Mouse (Mus musculus) cerebellum, adult 11-12 months (tissue): Measurements from ENCODE around the gene Myo1a.
"Not testable (repeated sequence)": the region's sequence is repeated elsewhere in the genome, so short reads cannot be mapped to it uniquely, and the experiment has no call there.

Experiments used
- DNase-seq: peaks from one replicate; pipeline ENCODE4 v3.0.0; 2022

The Myo1a gene

GRCm38 (mm10) chr10:127704766-127705220, at the start of gene Myo1a:
Gene Myo1a (plus strand): TSS chr10:127705170.
- DNase-seq, result no peak

GRCm38 (mm10) chr10:127657617-127658016, 47.4 kb upstream of the Myo1a start:
- not testable (repeated sequence) for DNase-seq

- no peak for DNase-seq
Measured at GRCm38 (mm10) chr10:127658076-127658475, 46.9 kb upstream of the Myo1a start.

DNA sequence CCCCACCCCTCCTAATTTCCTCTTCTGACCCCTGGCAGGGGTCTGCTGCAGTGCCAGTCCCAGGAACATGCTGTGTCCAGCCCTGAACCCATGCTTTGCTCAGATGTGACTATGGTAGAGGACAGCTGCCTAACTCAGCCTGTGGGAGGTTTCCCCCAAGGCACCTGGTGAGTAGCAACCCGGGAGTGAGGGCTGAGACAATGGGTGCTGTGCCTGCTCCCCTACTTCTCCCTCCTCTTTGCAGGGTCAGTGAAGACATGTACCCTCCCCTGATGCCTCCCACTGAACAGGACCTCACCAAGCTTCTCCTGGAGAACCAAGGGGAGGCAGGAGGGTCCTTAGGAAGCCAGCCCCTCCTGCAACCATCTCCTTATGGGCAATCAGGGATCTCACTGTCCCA, 45.4 kb upstream of the Myo1a start:
- no peak for DNase-seq

DNA sequence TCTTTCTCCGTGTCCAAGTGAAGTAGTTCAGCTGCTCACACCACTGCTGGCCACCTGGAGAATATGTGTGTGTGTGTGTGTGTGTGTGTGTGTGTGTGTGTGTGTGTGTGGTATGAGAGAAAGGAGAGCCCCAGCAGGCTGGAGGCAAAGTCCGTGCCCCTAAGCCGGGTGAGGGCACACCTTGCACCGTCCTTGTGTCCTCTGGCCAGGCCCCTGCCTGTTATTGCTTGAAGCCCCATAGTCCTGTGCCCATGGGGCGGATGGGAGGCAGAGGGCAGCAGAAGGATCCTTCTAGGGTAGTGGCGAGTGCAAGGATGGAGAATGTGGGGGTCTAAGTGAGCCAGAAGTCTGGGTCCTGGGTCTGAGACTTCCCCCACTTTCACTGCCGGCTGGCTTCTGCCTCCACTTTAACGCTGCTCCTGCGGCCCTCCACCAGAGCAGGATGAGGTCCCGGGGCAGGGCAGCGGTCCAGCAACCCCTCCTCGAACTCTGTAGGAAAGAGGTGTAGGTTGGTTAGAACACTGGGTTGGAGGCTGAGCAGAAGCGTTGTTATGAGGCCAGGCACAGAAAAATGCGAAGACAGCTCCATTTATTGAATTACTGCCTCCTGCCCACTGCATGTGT, 43.6 kb upstream of the Myo1a start:
- DNase-seq, result peak; percentile 64

DNA sequence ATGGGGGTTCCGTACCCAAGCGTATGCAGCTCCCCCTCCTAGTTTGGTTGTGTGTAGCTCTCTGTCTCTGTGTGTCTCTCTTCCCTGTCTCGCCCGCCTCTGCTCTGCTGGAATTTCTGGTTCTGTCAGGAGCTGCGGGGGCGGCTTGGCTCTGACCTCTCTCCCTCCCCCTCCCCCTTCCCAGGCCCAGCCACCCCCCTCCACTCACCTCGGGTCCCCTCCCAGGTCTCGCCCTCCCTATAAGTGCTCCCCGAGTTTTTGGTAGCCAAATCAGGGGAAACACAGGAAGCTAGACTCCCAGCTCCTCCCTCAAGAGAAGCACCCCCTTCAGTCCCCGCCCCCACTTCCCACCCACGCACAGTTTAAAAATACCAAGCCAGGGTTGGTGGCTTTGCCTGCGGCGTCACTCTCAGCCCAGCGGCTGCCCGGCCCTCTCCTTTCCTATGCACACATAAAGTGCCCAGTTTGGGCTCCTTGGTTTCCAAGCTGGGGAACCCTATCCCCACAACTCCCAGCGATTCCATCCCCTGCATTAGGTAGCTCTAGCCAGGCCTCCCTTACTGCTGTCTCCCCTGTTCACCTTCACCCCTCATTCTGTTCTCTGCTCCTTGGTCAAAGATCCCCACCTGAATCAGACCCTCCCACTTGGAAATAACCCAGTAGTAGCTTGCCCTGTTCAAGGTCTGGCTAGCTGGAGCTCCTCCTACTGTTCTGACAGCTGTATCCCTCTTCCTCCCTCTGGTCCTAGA, 42.9 kb upstream of the Myo1a start:
- DNase-seq, result peak; percentile 76

GRCm38 (mm10) chr10:127662666-127663253, 42.2 kb upstream of the Myo1a start:
- DNase-seq, result no peak

DNA sequence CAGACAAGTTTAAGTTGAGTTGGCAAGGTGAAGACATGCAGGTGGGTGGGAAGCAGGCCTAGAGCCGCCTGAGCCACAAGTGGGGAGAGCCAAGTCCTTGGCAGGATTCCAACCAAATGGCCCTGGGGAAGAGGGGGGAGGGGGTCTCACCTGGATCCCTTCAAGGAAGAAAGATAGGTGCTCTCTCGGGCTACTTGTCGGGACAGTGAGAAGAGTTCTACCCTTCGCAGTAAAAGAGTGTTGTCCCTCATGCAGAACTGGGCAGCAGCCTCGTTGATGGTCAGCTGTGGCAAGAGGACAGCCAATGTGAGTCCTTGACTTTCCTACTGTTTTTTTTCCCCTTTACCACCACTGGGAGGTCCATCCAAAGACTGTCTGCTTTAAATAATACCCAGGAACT, 41.4 kb upstream of the Myo1a start:
- DNase-seq, result peak; percentile 69

DNA sequence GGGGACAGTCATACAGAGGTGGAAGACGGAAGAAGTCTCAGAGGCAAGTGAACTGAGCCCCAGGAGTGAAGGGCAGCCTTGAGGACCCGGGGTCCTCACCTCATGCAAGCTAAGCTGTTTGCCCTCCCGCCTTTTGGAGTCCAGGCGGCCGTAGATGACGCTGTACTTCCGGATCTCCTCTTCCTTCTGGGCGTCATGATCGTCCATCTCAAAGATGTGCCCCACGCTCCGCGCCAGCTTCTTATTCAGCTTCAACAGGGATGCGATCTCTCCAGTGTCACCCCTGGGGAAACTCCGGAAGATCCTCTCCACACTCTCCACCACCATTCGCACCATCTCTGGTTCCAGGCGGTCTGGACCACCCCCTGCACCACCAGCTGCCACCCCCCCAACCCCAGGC, 40.8 kb upstream of the Myo1a start:
- DNase-seq, result no peak

GRCm38 (mm10) chr10:127664891-127665290, 40.1 kb upstream of the Myo1a start:
- no peak for DNase-seq

GRCm38 (mm10) chr10:127665366-127666181, 39.4 kb upstream of the Myo1a start:
- DNase-seq, result peak; percentile 60

- peak; percentile 92 for DNase-seq
Measured at GRCm38 (mm10) chr10:127666501-127667268, 38.3 kb upstream of the Myo1a start, which contains the start of gene Nemp1. Gene Nemp1 (plus strand): TSS chr10:127666901.

GRCm38 (mm10) chr10:127667269-127668092, 37.5 kb upstream of the Myo1a start:
- DNase-seq, result peak; percentile 87

DNA sequence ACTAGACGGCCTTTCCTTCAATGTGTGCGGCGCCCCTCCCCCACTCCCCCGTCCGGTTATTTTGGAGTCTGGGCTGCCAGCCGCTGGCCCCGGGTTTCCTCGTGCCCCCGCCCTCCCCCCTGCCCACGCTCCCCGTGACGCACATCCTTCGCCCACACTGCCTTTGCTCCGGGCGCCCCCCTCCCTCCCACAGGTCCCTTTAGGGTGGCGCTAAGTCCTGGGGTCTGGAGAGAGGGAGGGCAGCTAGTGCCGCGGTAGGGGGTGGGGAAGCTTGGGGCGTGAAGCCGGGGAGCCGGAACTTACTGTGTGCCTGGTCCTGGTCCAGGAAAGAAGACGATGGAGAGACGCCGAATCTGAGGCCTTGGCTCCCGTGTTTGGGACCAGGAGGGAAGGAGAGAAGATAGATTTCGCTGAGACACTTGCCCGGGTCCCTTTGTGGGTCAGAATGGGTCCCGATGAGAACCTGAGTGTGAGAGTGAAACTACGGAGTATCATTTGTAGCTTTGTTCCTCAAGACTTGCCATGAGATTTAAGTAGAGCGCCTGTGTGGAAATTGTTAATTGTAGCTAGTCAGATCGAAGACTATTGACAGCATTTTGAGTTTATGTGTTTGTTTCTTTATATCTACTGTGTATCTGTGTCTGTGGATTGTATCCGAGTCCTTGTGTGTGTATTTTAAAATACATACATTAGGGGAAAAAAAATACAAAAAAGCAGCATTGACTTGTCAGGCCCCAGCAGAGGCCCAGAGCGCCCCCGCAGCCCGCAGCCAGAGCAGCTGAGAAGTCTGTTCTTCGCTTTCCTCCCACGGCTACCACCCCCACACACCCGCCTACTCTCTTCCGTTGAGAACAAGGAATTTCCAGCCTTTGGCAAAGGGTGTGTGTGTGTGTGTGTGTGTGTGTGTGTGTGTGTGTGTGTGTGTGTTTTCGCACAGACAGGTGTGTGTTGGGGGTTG, 36.6 kb upstream of the Myo1a start, which contains the start of gene Nab2:
TSS of gene Nab2 (minus strand) at position 476 of the 958 bp plus-strand sequence.
- DNase-seq, result peak; percentile 79

GRCm38 (mm10) chr10:127669170-127669569, 35.8 kb upstream of the Myo1a start:
- DNase-seq, result peak; percentile 67

DNA sequence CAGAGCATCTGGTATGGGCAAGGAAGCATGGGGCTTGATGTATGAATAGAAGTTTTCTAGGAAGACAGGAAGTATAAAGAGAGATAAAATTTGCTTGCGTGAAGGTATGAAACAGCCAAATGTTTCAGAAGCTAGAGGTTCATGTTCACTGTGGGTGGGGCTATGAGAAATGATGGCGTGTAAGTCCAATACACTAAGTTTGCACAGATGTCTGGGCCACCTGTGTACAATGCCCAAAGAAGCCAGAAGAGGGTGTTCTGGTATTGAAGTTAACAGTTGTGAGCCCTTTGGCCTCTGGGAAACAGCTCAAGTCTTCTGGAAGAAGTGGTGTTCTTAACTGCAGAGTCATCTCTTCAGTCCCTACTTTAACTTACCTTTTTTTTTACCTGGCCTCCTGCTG, 34.8 kb upstream of the Myo1a start:
- DNase-seq, result no peak

GRCm38 (mm10) chr10:127671276-127671675, 33.7 kb upstream of the Myo1a start:
- no peak for DNase-seq

DNA sequence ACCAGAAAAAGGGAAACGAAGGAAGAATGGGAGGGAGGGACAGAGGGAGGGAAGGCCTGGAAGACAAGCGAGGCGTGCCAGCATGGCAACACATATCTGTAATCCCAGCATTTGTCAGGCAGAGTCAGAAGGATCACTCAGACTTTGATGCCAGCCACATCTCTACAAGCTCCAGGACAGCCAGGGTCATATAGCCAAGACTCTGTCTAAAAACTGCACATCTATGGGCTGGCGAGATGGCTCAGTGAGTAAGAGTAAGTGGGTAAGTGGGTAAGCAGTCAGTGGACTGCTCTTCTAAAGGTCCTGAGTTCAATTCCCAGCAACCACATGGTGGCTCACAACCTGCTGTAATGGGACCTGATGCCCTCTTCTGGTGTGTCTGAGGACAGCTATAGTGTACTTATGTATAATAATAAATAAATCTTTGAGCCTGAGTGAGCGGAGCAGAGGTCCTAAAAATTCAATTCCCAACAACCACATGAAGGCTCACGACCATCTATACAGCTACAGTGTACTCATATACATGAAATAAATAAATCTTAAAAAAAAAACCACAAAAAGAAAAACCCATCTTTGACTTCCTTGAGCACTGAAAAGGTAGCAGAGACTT, 30.8 kb upstream of the Myo1a start:
- peak; percentile 48 for DNase-seq

DNA sequence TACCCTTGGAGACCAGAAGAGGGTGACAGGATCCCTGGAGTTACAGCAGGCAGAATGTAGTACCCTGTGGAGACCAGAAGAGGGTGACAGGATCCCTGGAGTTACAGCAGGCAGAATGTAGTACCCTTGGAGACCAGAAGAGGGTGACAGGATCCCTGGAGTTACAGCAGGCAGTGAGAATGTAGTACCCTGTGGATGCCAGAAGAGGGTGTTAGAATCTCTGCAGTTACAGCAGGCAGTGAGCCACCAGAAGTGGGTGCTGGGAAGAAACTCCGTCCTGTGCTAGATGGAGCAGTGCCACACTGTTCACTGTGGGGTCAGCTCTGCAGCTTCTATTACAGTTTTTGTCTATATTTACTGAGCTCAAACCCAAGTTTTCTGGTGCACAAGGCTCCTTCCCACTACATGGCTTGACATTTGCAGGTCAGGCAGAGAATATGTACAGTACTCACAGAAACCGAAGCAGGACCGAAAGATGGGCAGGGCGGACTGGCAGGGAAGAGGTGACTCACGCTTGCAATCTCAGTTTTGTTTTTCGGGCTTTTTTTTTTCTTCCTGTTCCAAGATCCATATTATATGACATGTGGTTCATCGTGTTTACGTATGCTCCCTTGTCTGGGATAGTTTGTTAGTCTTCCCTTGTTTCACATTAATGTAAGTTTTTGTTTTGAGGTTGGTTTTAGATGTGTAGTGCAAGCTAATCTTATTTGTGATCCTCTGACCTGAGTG, 30.0 kb upstream of the Myo1a start:
- peak; percentile 90 for DNase-seq
